Mouse (Mus musculus) Muller cell, postnatal 12 days (primary cell): ENCODE data around the gene Cela1.

Experiments used
- DNase-seq: peaks from one replicate; pipeline ENCODE4 v3.0.0-alpha.2; 2015; ENCODE audit errors: inconsistent ontology term

Gene Cela1

GRCm38 (mm10) chr15:100687430-100687971 is at the start of gene Cela1:
TSS of gene Cela1 (minus strand) at chr15:100687921.
- no peak for DNase-seq

GRCm38 (mm10) chr15:100735953-100736300 is 48.2 kb upstream of the Cela1 start:
- DNase-seq = no peak

DNA sequence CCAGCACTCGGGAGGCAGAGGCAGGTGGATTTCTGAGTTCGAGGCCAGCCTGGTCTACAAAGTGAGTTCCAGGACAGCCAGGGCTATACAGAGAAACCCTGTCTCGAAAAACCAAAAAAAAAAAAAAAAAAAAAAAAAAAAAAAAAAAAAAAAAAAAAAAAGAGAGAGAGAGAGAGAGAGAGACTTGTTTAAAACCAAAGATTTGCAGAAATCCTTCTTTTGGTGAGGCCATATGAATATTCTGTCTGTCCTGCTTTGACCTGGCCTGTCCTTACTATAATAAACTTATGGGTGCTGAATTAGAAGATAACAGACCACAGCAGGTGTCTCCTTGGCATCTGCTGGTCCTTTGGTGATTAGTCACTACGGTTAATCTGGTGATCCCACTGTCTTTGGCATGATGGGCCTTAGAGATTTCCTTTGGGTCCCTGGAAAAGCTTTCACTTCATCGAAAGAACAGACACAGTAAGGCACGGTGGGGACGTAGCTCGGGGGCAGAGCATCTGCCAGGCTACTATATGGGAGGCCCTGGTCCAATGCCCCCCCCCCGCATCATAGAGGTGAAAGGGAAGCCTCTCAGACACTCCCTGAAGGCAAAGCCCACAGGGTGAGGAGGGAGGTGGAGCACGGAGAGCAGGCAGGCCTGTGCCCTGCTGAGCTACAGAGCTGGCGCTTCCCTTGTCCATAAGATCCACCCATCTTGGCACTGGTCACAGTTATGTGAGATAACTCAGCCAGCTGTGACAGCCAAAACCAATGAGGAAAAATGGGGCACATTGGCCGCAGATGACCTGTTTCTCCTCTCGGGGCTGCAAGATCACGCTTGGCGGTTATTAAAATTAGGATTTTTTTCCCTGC is 47.6 kb upstream of the Cela1 start:
- DNase-seq = peak; percentile 70

- no peak for DNase-seq
Measured at GRCm38 (mm10) chr15:100732580-100732979, 44.9 kb upstream of the Cela1 start.

GRCm38 (mm10) chr15:100731081-100731480 is 43.4 kb upstream of the Cela1 start:
- DNase-seq = no peak

- DNase-seq = no peak
Measured at GRCm38 (mm10) chr15:100729281-100729985, 41.7 kb upstream of the Cela1 start, which contains the start of gene Galnt6. TSS of gene Galnt6 (minus strand) at chr15:100729376.

DNA sequence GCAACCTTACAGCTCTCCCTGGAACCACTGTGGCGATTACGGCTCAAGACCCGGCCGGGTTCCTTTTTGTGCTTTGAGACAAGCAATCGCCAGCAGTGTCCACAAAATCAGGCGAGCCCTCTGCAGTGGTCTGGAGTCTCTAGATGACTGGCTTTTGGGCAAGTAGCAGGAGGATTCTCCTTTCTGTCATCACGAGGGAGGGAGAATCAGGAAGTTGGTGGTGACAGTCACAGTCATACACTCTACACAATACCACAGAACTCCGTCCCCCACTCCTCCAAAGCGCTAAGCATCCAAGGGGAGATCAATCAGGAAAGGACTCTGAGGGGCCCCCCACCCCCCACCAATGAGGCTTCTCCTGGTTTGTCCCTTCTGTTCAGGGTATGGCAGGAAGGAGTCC is 40.9 kb upstream of the Cela1 start:
- DNase-seq = no peak

- no peak for DNase-seq
Measured at GRCm38 (mm10) chr15:100727834-100728233, 40.1 kb upstream of the Cela1 start.

- DNase-seq = no peak
Measured at GRCm38 (mm10) chr15:100726721-100727120, 39.0 kb upstream of the Cela1 start.

GRCm38 (mm10) chr15:100723505-100723904 is 35.8 kb upstream of the Cela1 start:
- no peak for DNase-seq

GRCm38 (mm10) chr15:100722564-100722963 is 34.8 kb upstream of the Cela1 start:
- no peak for DNase-seq

DNA sequence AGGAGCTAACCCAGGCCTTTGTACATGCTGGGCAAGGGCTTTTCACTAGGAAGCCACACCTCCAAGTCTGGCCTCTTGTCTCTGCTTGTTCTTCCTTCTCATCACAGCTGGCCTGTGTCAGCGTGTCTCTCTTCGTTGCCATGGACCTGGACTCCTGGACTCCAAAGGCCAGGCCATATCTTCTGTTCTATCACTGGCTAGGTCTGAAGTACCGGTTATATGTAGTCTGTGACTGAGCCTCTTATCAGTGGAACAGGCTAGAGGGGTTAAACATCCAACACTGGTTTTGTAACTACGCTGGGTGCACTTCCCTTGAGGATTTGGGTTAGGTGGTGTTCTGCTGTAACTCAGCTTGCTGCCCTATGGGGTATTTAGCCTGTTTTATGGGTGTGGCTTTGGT is 34.3 kb upstream of the Cela1 start:
- DNase-seq = no peak

- no peak for DNase-seq
Measured at GRCm38 (mm10) chr15:100721445-100721844, 33.7 kb upstream of the Cela1 start.

DNA sequence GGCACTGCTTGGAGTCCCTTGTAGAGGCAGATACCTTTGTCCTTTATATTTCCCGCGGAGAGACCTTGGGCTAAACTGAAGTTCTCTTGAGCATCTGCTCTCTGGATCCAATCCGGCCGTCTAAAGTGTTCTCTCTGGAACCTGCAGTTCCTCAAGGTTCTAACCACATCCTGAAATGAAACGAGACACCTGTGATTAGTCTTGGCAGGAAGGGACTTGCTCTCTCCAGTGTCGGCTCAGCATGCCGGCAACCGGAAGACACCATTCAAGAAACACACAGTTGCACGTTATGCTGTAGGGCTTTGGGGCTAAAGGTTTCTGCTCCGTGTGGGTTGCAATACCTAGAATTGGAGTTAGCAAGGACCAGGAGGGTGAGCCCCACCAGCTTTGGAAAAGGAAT is 32.3 kb upstream of the Cela1 start:
- DNase-seq = no peak

DNA sequence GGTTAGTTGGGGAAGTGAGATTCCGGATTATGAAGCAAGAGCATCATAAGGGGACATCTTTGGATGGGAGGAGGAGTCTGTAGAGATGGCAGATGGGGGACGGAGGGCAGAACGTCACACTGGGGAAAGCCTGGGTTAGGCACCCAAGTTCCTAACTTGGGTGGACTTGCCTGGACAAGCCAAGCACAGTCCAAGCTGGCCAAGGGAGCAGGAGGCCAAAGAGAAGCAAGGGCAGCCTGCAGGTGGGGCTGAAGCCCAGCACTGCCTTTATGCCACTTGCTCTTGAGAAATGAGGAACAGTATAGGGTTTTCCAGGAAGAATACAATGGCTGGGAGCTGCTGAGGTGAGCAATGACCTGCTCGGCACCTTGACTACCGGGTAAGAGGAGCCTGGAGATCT is 31.5 kb upstream of the Cela1 start:
- no peak for DNase-seq

DNA sequence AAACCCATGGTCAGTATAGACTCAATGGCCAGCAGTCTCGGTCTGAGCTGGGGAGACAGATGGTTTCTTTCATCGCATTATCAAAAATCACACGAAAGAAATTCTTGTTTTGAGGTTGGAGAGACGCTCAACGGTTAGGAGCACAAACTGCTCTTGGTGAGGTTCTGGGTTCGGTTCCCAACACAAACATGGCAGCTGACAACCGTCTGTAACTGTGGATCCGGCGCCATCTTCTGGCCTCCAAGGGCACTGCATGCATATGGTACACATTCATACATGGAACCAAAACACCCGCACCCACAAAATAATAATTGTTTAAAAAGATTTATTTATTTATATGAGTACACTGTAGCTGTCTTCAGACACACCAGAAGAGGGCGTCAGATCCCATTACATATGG is 30.9 kb upstream of the Cela1 start:
- no peak for DNase-seq

GRCm38 (mm10) chr15:100717933-100718332 is 30.2 kb upstream of the Cela1 start:
- no peak for DNase-seq

DNA sequence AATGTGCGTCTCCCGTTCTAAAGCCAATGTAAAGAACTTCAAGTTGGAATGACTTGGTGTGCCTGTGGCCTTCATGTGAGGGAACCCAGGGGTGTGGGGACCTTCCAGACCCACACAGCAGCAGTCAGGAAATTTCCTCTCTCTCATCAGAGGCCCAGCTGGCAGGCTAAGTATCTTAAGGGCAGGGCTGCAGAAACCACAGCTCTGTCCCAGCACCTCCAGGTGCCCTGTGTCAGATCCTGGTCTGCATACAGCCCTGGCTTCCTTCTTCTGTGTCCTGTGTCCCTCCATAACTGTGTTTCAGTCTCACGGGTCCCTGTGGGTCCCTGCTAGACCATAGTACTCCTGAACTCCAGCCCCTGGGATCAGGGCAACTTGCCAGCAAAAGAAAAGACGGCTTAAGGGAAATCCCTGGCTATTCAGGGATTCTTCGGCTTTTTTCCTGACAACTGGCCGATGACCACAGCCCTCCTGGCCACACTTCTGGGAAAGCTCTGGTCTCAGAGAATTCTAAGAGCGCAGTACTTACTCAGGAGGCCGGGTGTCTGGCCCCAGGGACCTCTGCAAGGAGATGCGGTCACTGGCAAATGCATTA is 27.8 kb upstream of the Cela1 start:
- no peak for DNase-seq

DNA sequence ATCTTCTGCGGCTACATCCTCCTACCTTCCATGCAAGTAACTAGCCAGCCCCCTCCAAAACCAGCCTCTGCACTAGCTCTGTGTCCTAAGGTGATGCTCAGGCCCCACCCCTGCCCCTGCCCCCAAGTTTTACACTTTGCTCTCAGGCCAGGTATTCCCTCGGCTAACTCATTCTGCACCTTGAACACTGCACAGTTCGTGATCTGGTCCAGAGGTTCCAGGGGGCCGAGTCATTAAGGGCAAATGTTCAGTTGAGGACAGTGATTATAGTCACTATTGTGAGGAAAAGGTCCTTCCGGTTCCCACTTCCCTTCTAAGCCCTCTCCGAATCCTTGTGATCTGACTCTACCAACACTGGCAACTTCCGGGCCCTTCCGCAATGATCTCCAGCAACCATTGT is 26.7 kb upstream of the Cela1 start:
- DNase-seq = no peak

DNA sequence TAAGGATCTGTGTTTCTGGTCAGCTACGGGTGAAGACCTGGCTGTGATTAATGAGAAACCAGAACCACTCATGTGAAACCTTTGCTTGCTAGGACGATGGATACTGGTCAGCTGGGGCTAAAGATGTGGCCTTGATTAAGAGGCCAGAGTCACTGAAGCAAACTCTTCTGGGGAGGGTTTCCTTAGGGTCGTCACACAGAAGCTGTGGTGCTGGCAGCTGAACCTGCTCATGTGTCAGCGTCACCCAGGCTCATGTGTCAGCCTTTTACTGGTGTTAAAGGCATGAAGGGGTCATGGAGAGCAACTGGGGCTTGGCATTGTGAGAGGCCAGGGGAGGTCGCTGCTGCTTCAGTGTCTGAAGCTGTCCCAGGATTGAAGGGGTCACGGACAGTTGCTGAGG is 23.1 kb upstream of the Cela1 start:
- no peak for DNase-seq

DNA sequence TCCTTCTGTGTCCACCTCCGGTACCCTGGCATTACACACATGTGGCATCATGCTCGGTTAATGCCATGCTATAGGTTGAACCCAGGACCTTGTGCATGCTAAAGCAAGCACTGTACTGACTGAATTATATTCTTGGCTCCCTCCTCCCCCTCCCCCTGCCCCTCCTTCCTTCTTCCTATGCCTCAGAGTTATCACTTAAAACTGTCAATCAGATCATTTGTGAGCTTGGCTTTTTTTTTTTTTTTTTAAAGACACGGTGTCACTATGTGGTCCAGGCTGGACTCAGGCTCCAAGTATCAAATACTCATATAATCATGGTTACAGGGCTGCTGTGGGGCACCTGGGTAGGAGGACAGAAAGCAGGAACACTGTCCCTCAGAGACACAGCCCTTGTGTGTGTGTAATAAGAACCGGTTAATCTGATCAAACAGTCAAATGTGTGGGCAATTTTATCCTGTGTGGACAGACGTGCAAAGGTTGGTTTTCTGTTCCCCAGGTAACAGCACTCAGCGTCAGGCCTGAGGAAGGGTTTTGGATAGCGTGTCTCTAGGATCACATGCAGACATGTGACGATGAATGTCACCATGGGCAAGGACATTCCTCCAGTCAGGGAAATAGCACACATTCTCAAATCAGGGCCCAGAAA is 20.8 kb upstream of the Cela1 start:
- no peak for DNase-seq

DNA sequence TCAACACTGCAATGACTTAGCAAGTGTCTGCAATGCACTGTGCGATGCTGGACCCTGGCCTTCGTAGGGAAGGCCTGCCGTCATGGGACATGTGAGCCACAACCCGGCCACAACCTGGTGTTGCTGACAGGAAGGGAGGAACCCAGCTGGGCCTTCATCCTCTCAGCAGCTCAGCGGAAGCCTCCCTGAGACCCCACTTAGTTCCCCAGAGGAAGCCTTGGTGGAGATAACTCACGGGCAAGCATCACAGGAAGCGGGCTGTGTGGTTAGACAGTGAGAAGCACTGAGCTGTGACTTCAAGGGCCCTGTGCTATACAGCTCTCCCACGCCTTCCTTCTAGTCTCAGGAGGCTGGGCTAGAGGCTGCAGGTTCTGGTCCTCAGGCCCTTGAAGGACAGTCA is 18.5 kb upstream of the Cela1 start:
- no peak for DNase-seq
